Mouse (Mus musculus) embryonic fibroblast, embryonic 13.5 days (primary cell): ENCODE results near the gene Nlrx1.

Experiments used
- CTCF ChIP-seq: IDR thresholded peaks from 2 replicates; pipeline ENCODE4 v1.5.1; 2011; ENCODE audit warnings: mild to moderate bottlenecking, control low read depth, low read length, moderate library complexity, borderline replicate concordance; ENCODE audit not compliant: insufficient read depth
- POLR2A ChIP-seq: IDR thresholded peaks from 2 replicates; pipeline ENCODE4 v1.6.1; 2011; ENCODE audit warnings: low read depth, mild to moderate bottlenecking, control low read depth, low read length, moderate library complexity

DNA sequence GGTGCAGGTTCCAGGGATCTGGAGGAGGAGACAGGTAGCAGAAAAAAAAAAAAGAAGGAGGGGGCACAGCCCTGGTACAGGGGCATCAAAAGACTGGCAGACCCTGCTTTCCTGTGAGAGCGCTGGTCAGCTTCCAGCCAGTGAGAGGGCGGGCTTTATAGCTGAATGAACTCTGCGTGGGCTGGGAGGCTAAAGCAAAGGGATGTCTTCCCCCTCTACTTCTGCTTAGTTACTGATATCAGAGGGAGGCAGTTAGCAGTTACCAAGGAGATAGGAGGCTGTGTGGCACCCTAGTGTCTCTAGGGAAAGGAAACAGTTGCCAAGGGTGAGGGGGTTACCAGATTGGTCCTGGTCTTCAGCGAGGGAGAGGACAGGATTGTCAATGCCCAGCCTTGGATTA is 18.0 kb downstream of the Nlrx1 start:
- TF ChIP-seq CTCF, result no peak
- TF ChIP-seq POLR2A, result no peak
